Mouse (Mus musculus): Measurements from ENCODE around the gene Plch1. TPM values are rescaled to one million over a fixed set of nuclear protein-coding genes. Genes with fewer than 3 reads are reported as not detected.

The Plch1 gene
- polyA plus RNA-seq, 1 experiment from 2014 or later = 0.49 TPM

GRCm38 (mm10) chr3:63897177-63897576, 2.1 kb downstream of the Plch1 start:
- Histone ChIP-seq H3K4me2 (no peak overlapping the region), H3K4me3 (no peak overlapping the region), H3K9me3 (no peaks in the 10 kb centered on the region), H3K9ac (no peak overlapping the region), H3K36me3 (no peaks in the 10 kb centered on the region), H3K27ac (replicated peaks) (no peak overlapping the region), H3K27me3 (replicated peaks) (no peaks in the 10 kb centered on the region), H3K4me1 (peaks cover 15% of the 10 kb centered on the region)
- 45% methylated on average over 1 of the region's 1 CpGs for WGBS
- no peak for ATAC-seq (ENCODE audit: extremely low read depth, insufficient number of reproducible peaks, low FRiP score, low TSS enrichment)

DNA sequence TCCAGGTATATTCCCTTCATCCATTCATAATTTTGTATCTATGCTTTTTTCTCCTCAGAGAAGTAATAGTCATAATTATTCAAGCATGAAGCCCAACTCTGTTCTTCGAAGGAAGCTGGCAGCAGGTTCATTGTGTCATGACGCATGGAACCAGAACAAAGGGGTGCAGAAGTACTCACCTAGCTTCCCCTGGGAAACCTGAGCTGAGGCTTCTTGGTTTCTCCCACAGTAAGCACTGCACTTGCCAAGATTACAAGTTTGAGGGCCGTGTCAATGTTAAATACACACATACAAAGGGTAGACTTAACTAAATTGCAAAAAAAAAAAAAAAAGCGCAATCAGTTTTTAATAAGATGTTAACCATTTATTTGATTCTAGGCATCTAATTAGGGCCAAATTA, 3.0 kb downstream of the Plch1 start:
- Histone ChIP-seq H3K4me3 (no peak overlapping the region), H3K4me1 (peaks cover 15% of the 10 kb centered on the region), H3K27ac (replicated peaks) (no peak overlapping the region), H3K9me3 (no peaks in the 10 kb centered on the region), H3K9ac (no peak overlapping the region), H3K27me3 (replicated peaks) (no peaks in the 10 kb centered on the region), H3K36me3 (no peaks in the 10 kb centered on the region), H3K4me2 (no peak overlapping the region)
- WGBS = 80% methylated on average over 4 of the region's 4 CpGs
- ATAC-seq (ENCODE audit: extremely low read depth, insufficient number of reproducible peaks, low FRiP score, low TSS enrichment) = no peak

GRCm38 (mm10) chr3:63895786-63896185, 3.5 kb downstream of the Plch1 start:
- no peaks in the 10 kb centered on the region for H3K36me3 ChIP-seq
- H3K9me3 ChIP-seq = no peaks in the 10 kb centered on the region
- H3K9ac ChIP-seq = no peak overlapping the region
- H3K4me2 ChIP-seq = no peak overlapping the region
- peaks cover 15% of the 10 kb centered on the region for H3K4me1 ChIP-seq
- H3K27ac ChIP-seq (replicated peaks) = no peak overlapping the region
- WGBS = 60% methylated on average over 2 of the region's 2 CpGs
- ATAC-seq (ENCODE audit: extremely low read depth, insufficient number of reproducible peaks, low FRiP score, low TSS enrichment) = no peak
- no peak overlapping the region for H3K4me3 ChIP-seq
- no peaks in the 10 kb centered on the region for H3K27me3 ChIP-seq (replicated peaks)

GRCm38 (mm10) chr3:63893677-63894076, 5.6 kb downstream of the Plch1 start:
- H3K9me3 ChIP-seq = no peaks in the 10 kb centered on the region
- no peaks in the 10 kb centered on the region for H3K27me3 ChIP-seq (replicated peaks)
- peaks cover 4% of the 10 kb centered on the region for H3K4me1 ChIP-seq
- H3K27ac ChIP-seq (replicated peaks) = no peak overlapping the region
- no peak overlapping the region for H3K4me2 ChIP-seq
- no peak for ATAC-seq (ENCODE audit: extremely low read depth, insufficient number of reproducible peaks, low FRiP score, low TSS enrichment)
- H3K4me3 ChIP-seq = no peak overlapping the region
- no peaks in the 10 kb centered on the region for H3K36me3 ChIP-seq
- H3K9ac ChIP-seq = no peak overlapping the region
- WGBS = 59% methylated on average over 7 of the region's 7 CpGs

- Histone ChIP-seq H3K27me3 (replicated peaks) (no peaks in the 10 kb centered on the region), H3K9ac (no peak overlapping the region), H3K4me2 (no peak overlapping the region), H3K4me3 (no peak overlapping the region), H3K27ac (replicated peaks) (no peak overlapping the region), H3K9me3 (no peaks in the 10 kb centered on the region), H3K36me3 (no peaks in the 10 kb centered on the region), H3K4me1 (no peaks in the 10 kb centered on the region)
- ATAC-seq (ENCODE audit: extremely low read depth, insufficient number of reproducible peaks, low FRiP score, low TSS enrichment) = no peak
- 46% methylated on average over 3 of the region's 3 CpGs for WGBS
Observed at GRCm38 (mm10) chr3:63892154-63892553, 7.1 kb downstream of the Plch1 start.

GRCm38 (mm10) chr3:63881065-63881464, 18.2 kb downstream of the Plch1 start:
- no peak for ATAC-seq (ENCODE audit: extremely low read depth, insufficient number of reproducible peaks, low FRiP score, low TSS enrichment)
- WGBS = 85% methylated on average over 2 of the region's 2 CpGs

GRCm38 (mm10) chr3:63878995-63879666, 20.1 kb downstream of the Plch1 start:
- Histone ChIP-seq H3K27ac (replicated peaks) (no peak overlapping the region), H3K4me1 (no peaks in the 10 kb centered on the region), H3K36me3 (no peaks in the 10 kb centered on the region), H3K4me3 (no peak overlapping the region), H3K4me2 (no peak overlapping the region), H3K9ac (no peak overlapping the region), H3K27me3 (replicated peaks) (no peaks in the 10 kb centered on the region), H3K9me3 (no peaks in the 10 kb centered on the region)
- ATAC-seq (ENCODE audit: extremely low read depth, insufficient number of reproducible peaks, low FRiP score, low TSS enrichment) = no peak
- 39% methylated on average over 4 of the region's 4 CpGs for WGBS

More at GRCm38 (mm10) chr3:63881065-63881464, 18.2 kb downstream of the Plch1 start:
- no peaks in the 10 kb centered on the region for H3K36me3 ChIP-seq
- no peaks in the 10 kb centered on the region for H3K27me3 ChIP-seq (replicated peaks)
- H3K4me2 ChIP-seq = no peak overlapping the region
- H3K27ac ChIP-seq (replicated peaks) = no peak overlapping the region
- peaks cover 12% of the 10 kb centered on the region for H3K9me3 ChIP-seq
- H3K9ac ChIP-seq = no peak overlapping the region
- H3K4me1 ChIP-seq = no peaks in the 10 kb centered on the region
- no peak overlapping the region for H3K4me3 ChIP-seq

- Histone ChIP-seq H3K4me2 (no peak overlapping the region), H3K4me1 (no peaks in the 10 kb centered on the region), H3K27ac (replicated peaks) (no peak overlapping the region), H3K9ac (no peak overlapping the region), H3K36me3 (no peaks in the 10 kb centered on the region), H3K9me3 (no peaks in the 10 kb centered on the region), H3K27me3 (replicated peaks) (no peaks in the 10 kb centered on the region), H3K4me3 (no peak overlapping the region)
- no peak for ATAC-seq (ENCODE audit: extremely low read depth, insufficient number of reproducible peaks, low FRiP score, low TSS enrichment)
- 64% methylated on average over 1 of the region's 1 CpGs for WGBS
Observed at GRCm38 (mm10) chr3:63872818-63873217, 26.5 kb downstream of the Plch1 start.

GRCm38 (mm10) chr3:63871249-63871648, 28.0 kb downstream of the Plch1 start:
- no peak overlapping the region for H3K27ac ChIP-seq (replicated peaks)
- H3K27me3 ChIP-seq (replicated peaks) = no peaks in the 10 kb centered on the region
- H3K4me2 ChIP-seq = no peak overlapping the region
- 46% methylated on average over 2 of the region's 2 CpGs for WGBS
- no peak for ATAC-seq (ENCODE audit: extremely low read depth, insufficient number of reproducible peaks, low FRiP score, low TSS enrichment)
- H3K36me3 ChIP-seq = no peaks in the 10 kb centered on the region
- H3K9ac ChIP-seq = no peak overlapping the region
- H3K4me3 ChIP-seq = no peak overlapping the region
- no peaks in the 10 kb centered on the region for H3K9me3 ChIP-seq
- H3K4me1 ChIP-seq = no peaks in the 10 kb centered on the region

GRCm38 (mm10) chr3:63868285-63868684, 31.0 kb downstream of the Plch1 start:
- no peaks in the 10 kb centered on the region for H3K36me3 ChIP-seq
- H3K4me2 ChIP-seq = no peak overlapping the region
- H3K9ac ChIP-seq = no peak overlapping the region
- 32% methylated on average over 1 of the region's 1 CpGs for WGBS
- no peak for ATAC-seq (ENCODE audit: extremely low read depth, insufficient number of reproducible peaks, low FRiP score, low TSS enrichment)
- H3K27ac ChIP-seq (replicated peaks) = no peak overlapping the region
- no peaks in the 10 kb centered on the region for H3K4me1 ChIP-seq
- no peak overlapping the region for H3K4me3 ChIP-seq
- no peaks in the 10 kb centered on the region for H3K9me3 ChIP-seq
- H3K27me3 ChIP-seq (replicated peaks) = no peaks in the 10 kb centered on the region

- Histone ChIP-seq H3K36me3 (no peaks in the 10 kb centered on the region), H3K27ac (replicated peaks) (no peak overlapping the region), H3K9me3 (no peaks in the 10 kb centered on the region), H3K4me1 (no peaks in the 10 kb centered on the region), H3K27me3 (replicated peaks) (no peaks in the 10 kb centered on the region), H3K9ac (no peak overlapping the region), H3K4me2 (no peak overlapping the region), H3K4me3 (no peak overlapping the region)
- 53% methylated on average over 2 of the region's 2 CpGs for WGBS
- no peak for ATAC-seq (ENCODE audit: extremely low read depth, insufficient number of reproducible peaks, low FRiP score, low TSS enrichment)
Observed at GRCm38 (mm10) chr3:63865069-63865468, 34.2 kb downstream of the Plch1 start.

- Histone ChIP-seq H3K27ac (replicated peaks) (no peak overlapping the region), H3K27me3 (replicated peaks) (no peaks in the 10 kb centered on the region), H3K4me3 (no peak overlapping the region), H3K9ac (no peak overlapping the region), H3K36me3 (no peaks in the 10 kb centered on the region), H3K4me2 (no peak overlapping the region), H3K9me3 (no peaks in the 10 kb centered on the region), H3K4me1 (no peaks in the 10 kb centered on the region)
- no peak for ATAC-seq (ENCODE audit: extremely low read depth, insufficient number of reproducible peaks, low FRiP score, low TSS enrichment)
- 68% methylated on average over 10 of the region's 10 CpGs for WGBS
Observed at GRCm38 (mm10) chr3:63862716-63863115, 36.6 kb downstream of the Plch1 start.
